Mouse (Mus musculus): ENCODE results near the gene Pcdh7. TPM values are rescaled to one million over a fixed set of nuclear protein-coding genes. Genes with fewer than 3 reads are reported as not detected.

Pcdh7 gene
- polyA plus RNA-seq, 1 experiment: 4.4 TPM

- Histone ChIP-seq H3K4me3 (ENCODE audit: low read depth, low read length) (no peak overlapping the region), H3K27me3 (ENCODE audit: control insufficient read depth, insufficient read depth, low read length) (no peaks in the 10 kb centered on the region), H3K4me1 (ENCODE audit: control insufficient read depth, insufficient read depth, insufficient read length, low read length) (no peaks in the 10 kb centered on the region), H3K27ac (ENCODE audit: insufficient read depth, low read depth, low read length) (no peak overlapping the region), H3K36me3 (ENCODE audit: control insufficient read depth, insufficient read depth, low read length) (no peaks in the 10 kb centered on the region)
- TF ChIP-seq CTCF (IDR thresholded peaks at IDR 0.05; ENCODE audit: extremely low read depth, insufficient read length, insufficient replicate concordance, low read depth, low read length) (no peak), POLR2A (IDR thresholded peaks at IDR 0.05; ENCODE audit: low read depth, low read length) (no peak)
- WGBS: 95% methylated on average over 3 of the region's 3 CpGs
Observed at GRCm38 (mm10) chr5:58175532-58175931, 457.8 kb downstream of the Pcdh7 start.

All from small intestine, adult 2 months (tissue).